20 mouse cellular contexts compared by ENCODE assay signal in genomic region chr1:92393166-92393565, GRCm38 (mm10).
A peak's percentile ranks its signal among the peaks of the same experiment; 100 is the strongest.
DNase-seq lines count a peak whose midpoint lies in the region; ATAC-seq and TF ChIP-seq lines count a peak whose summit lies in the region.
"Had no signal": no experiment of that assay in that cellular context is flagged by ENCODE, and none has a peak within 500 bp of the region (broad histone marks: within the 10 kb centered on the region; RNA-seq: fewer than 3 reads in every experiment).

No protein-coding gene starts in this region.

- intact Hi-C loops in heart, adult 2 months (cut with DNase I) = loop anchor here (5.0 kb wide), 1 partner anchor 39 kb away; no protein-coding TSS in a partner anchor
- intact Hi-C loops in heart, postnatal 25 days (cut with DNase I) = no loop called here

- ATAC-seq in forebrain, postnatal 0 days = peak; percentile 54
- ATAC-seq in forebrain, embryonic 13.5 days = no peak
- no peak for ATAC-seq in neural tube, embryonic 11.5 days (ENCODE audit: insufficient read depth, low FRiP score, low TSS enrichment)
- ATAC-seq: forebrain, embryonic 14.5 days; hindbrain, embryonic 16.5 days; inflammation-experienced regulatory T-cells, adult 6 months; intestine, postnatal 0 days had no signal

- DNase-seq in forebrain, postnatal 0 days = no peak
- DNase-seq in heart, adult 2 months = no peak
- DNase-seq in heart, postnatal 25 days (ENCODE audit: low spot score) = no peak
- DNase-seq in neural tube, embryonic 11.5 days (ENCODE audit: low spot score) = peak; percentile 5
- DNase-seq in neural tube, embryonic 10.5 days (ENCODE audit: extremely low spot score, low spot score) = no peak
- DNase-seq in cerebellum, adult 18-20 months = no peak
- DNase-seq: adrenal gland, postnatal 10 days; B cell, adult 2 months; cerebellum, adult 2 months; cerebellum, postnatal 10 days; heart, postnatal 36 days had no signal

- no peak overlapping the region for H3K4me2 ChIP-seq in forebrain, postnatal 0 days (ENCODE audit: low read depth)
- no peak overlapping the region for H3K4me2 ChIP-seq in forebrain, embryonic 13.5 days
- H3K4me2 ChIP-seq in neural tube, embryonic 11.5 days (ENCODE audit: low read depth) = no peak overlapping the region
- H3K4me2 ChIP-seq: heart, embryonic 13.5 days; hindbrain, embryonic 12.5 days had no signal

- no peak overlapping the region for H3K4me3 ChIP-seq in forebrain, postnatal 0 days (ENCODE audit: low read depth, low read length)
- H3K4me3 ChIP-seq in forebrain, embryonic 13.5 days = no peak overlapping the region
- no peak overlapping the region for H3K4me3 ChIP-seq in heart, adult 2 months
- H3K4me3 ChIP-seq in neural tube, embryonic 11.5 days (ENCODE audit: low read depth, low read length) = no peak overlapping the region
- no peak overlapping the region for H3K4me3 ChIP-seq in olfactory bulb, adult 2 months (ENCODE audit: insufficient read depth, low read depth, low read length)
- H3K4me3 ChIP-seq: embryonic facial prominence, embryonic 10.5 days; heart, embryonic 13.5 days; hindbrain, embryonic 12.5 days had no signal

- no peak for TF ChIP-seq POLR2A in heart, adult 2 months (IDR thresholded peaks at IDR 0.05; ENCODE audit: insufficient read depth, low read depth, low read length)
- no peak for TF ChIP-seq POLR2A in olfactory bulb, adult 2 months (IDR thresholded peaks at IDR 0.05; ENCODE audit: insufficient read depth, low read depth, low read length)

- no peaks in the 10 kb centered on the region for H3K27me3 ChIP-seq in forebrain, postnatal 0 days (ENCODE audit: insufficient read depth, low read length)
- no peaks in the 10 kb centered on the region for H3K27me3 ChIP-seq in forebrain, embryonic 13.5 days
- H3K27me3 ChIP-seq in heart, adult 2 months (ENCODE audit: control insufficient read depth, insufficient read depth, low read length) = no peaks in the 10 kb centered on the region
- no peaks in the 10 kb centered on the region for H3K27me3 ChIP-seq in neural tube, embryonic 11.5 days (ENCODE audit: control insufficient read depth, insufficient read depth, low read length)
- H3K27me3 ChIP-seq: hindbrain, embryonic 12.5 days had no signal

- H3K9me3 ChIP-seq in forebrain, postnatal 0 days (ENCODE audit: low read length) = no peaks in the 10 kb centered on the region
- H3K9me3 ChIP-seq in forebrain, embryonic 13.5 days (replicated peaks) = no peaks in the 10 kb centered on the region
- no peaks in the 10 kb centered on the region for H3K9me3 ChIP-seq in neural tube, embryonic 11.5 days (ENCODE audit: control insufficient read depth, low read length)
- H3K9me3 ChIP-seq: embryonic facial prominence, embryonic 10.5 days; heart, embryonic 13.5 days; hindbrain, embryonic 12.5 days had no signal

- 68% methylated on average over 6 of the region's 6 CpGs for WGBS in forebrain, postnatal 0 days
- WGBS in forebrain, embryonic 13.5 days = 92% methylated on average over 6 of the region's 6 CpGs
- WGBS in heart, adult 2 months = 60% methylated on average over 6 of the region's 6 CpGs
- 87% methylated on average over 6 of the region's 6 CpGs for WGBS in neural tube, embryonic 11.5 days
- WGBS in olfactory bulb, adult 2 months = 37% methylated on average over 6 of the region's 6 CpGs

- no peak overlapping the region for H3K9ac ChIP-seq in forebrain, postnatal 0 days
- no peak overlapping the region for H3K9ac ChIP-seq in forebrain, embryonic 13.5 days
- no peak overlapping the region for H3K9ac ChIP-seq in heart, adult 2 months (ENCODE audit: low read depth, low read length)
- no peak overlapping the region for H3K9ac ChIP-seq in neural tube, embryonic 11.5 days (ENCODE audit: low read length)
- H3K9ac ChIP-seq: heart, embryonic 13.5 days; hindbrain, embryonic 12.5 days had no signal

- no peaks in the 10 kb centered on the region for H3K36me3 ChIP-seq in forebrain, postnatal 0 days (ENCODE audit: insufficient read depth)
- no peaks in the 10 kb centered on the region for H3K36me3 ChIP-seq in forebrain, embryonic 13.5 days (ENCODE audit: poor library complexity, severe bottlenecking)
- H3K36me3 ChIP-seq in heart, adult 2 months (ENCODE audit: control insufficient read depth, insufficient read depth, low read length) = no peaks in the 10 kb centered on the region; the same call in 1 of the 2 replicates
- no peaks in the 10 kb centered on the region for H3K36me3 ChIP-seq in neural tube, embryonic 11.5 days (ENCODE audit: control insufficient read depth, insufficient read depth, low read length)
- H3K36me3 ChIP-seq: embryonic facial prominence, embryonic 10.5 days; heart, embryonic 13.5 days; hindbrain, embryonic 12.5 days had no signal

- no peak for TF ChIP-seq CTCF in forebrain, postnatal 0 days (IDR thresholded peaks at IDR 0.05; ENCODE audit: low read depth)
- no peak for TF ChIP-seq CTCF in heart, adult 2 months (IDR thresholded peaks at IDR 0.05)
- no peak for TF ChIP-seq CTCF in olfactory bulb, adult 2 months (IDR thresholded peaks at IDR 0.05; ENCODE audit: insufficient read depth, low read depth, low read length)

- no peaks in the 10 kb centered on the region for H3K79me2 ChIP-seq in heart, adult 2 months (replicated peaks; ENCODE audit: control insufficient read depth, insufficient read depth, low read length)

- H3K4me1 ChIP-seq in forebrain, postnatal 0 days (ENCODE audit: insufficient read depth) = peaks cover 11% of the 10 kb centered on the region; the same call in 1 of the 2 replicates
- H3K4me1 ChIP-seq in forebrain, embryonic 13.5 days = peaks cover 11% of the 10 kb centered on the region
- peaks cover 1% of the 10 kb centered on the region; the same call in 1 of the 2 replicates for H3K4me1 ChIP-seq in heart, adult 2 months (ENCODE audit: control insufficient read depth, insufficient read depth, low read length)
- H3K4me1 ChIP-seq in neural tube, embryonic 11.5 days (ENCODE audit: control insufficient read depth, insufficient read depth, low read length) = 0 out of 2 replicates have a peak, but pooled peaks cover 3% of the 10 kb centered on the region
- H3K4me1 ChIP-seq in olfactory bulb, adult 2 months (ENCODE audit: control insufficient read depth, insufficient read depth, low read length) = peaks cover 40% of the 10 kb centered on the region

- TF ChIP-seq EP300 in heart, adult 2 months (IDR thresholded peaks at IDR 0.05; ENCODE audit: insufficient read depth, low read depth, low read length) = no peak

- H3K27ac ChIP-seq in forebrain, postnatal 0 days (ENCODE audit: low read depth, low read length) = no peak overlapping the region
- no peak overlapping the region for H3K27ac ChIP-seq in forebrain, embryonic 13.5 days
- peak overlapping the region; percentile 36 for H3K27ac ChIP-seq in heart, adult 2 months
- H3K27ac ChIP-seq in neural tube, embryonic 11.5 days (ENCODE audit: low read depth, low read length) = no peak overlapping the region
- H3K27ac ChIP-seq in olfactory bulb, adult 2 months (ENCODE audit: insufficient read depth, low read depth, low read length) = 0 out of 2 replicates have a peak overlapping the region, but pooled peaks have one; percentile 19
- H3K27ac ChIP-seq: embryonic facial prominence, embryonic 10.5 days; heart, embryonic 13.5 days; hindbrain, embryonic 12.5 days had no signal

Comparison
In these comparisons a context has a peak if more than half of its experiments do, and no peak if none do; other contexts are left out.
1. H3K27ac ChIP-seq: peak in heart, adult 2 months (single experiment) and olfactory bulb, adult 2 months (single experiment); none in forebrain, postnatal 0 days (single experiment), forebrain, embryonic 13.5 days (single experiment) and neural tube, embryonic 11.5 days (single experiment).